Mouse (Mus musculus) gastrocnemius, adult 18-20 months (tissue): ENCODE measurements around the gene Ddc. TPM values are rescaled to one million over a fixed set of nuclear protein-coding genes. Genes with fewer than 3 reads are reported as not detected.

ENCODE experiments used
- DNase-seq: peaks from one replicate; pipeline ENCODE4 v3.0.0; 2021; ENCODE audit warnings: low spot score
- total RNA-seq, 2 experiments: library from RNA; stranded (reverse); gene quantifications; 2 replicates each; pipeline ENCODE4 v1.2.3; 2021

The Ddc gene
- total RNA-seq, 2 experiments from 2014 or later, result 0.66 to 0.71 TPM

DNA sequence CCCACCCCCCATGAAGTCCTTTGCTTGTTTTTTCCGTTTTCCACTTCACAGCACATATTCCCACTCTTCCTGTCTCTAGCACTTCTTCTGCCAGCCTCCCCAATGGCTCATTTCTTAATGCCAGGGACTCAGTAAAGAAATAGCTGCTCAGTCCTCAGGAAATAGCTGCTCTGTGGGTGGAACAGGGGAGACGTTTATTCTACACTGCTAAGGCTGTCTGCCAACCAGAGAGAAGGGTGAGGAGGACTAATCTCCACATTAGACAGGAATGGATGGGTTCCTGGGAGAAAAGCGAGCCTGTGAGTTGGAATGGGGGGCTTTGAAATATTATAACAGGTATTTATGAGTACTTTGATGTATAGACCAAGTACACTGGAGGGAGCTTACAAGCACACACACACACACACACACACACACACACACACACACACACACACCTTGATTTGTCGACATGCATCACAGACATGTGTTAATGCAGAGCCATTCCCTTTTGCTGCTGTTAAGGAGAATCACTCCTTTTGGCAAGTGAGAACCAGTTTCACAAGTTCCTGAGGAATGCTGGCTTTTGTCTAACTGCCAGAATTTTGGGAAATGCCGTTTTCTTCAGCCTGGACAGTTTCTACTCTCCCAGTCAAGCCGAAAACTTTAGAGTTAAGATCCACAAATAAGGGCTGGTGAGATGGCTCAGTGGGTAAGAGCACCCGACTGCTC, 9.9 kb upstream of the Ddc start:
- peak; percentile 56 for DNase-seq

DNA sequence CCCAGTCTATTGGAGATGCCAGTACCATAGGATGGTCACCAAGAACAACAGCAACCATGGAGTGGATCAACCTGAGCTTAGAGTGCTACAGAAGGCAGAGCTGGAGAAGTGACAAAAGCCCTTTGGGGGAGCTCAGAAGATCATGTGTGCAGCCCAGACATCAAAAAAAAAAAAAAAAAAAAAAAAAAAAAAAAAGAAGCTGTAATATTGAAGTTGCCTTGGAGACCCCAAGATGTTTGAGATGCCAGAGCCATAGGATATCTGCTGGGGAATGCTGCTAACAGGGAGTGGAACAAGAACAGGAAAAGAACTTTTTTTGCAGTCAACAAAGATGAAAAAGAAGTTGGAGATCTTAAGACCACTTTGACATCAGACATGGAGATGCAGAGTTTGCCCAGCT, 7.6 kb upstream of the Ddc start:
- no peak for DNase-seq

DNA sequence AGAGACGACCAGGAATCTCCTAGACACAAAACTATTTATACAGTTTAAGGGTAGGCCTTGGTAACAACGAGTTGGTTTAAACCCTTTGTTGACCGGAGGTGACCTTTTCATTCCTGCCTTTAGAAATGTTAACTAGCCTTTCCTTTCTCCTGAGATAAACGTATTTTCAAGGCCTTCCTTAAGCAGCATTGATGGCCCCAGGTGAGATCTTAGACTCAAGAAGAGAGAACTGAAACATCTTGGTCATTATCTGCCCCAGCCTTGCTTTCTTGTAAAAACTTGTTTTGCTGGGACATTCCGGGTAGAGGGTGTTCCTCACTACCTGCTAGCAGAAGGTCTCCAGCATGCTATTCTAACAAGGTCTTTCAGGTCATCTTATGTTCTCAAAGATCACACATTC, 7.1 kb upstream of the Ddc start:
- DNase-seq, result no peak

DNA sequence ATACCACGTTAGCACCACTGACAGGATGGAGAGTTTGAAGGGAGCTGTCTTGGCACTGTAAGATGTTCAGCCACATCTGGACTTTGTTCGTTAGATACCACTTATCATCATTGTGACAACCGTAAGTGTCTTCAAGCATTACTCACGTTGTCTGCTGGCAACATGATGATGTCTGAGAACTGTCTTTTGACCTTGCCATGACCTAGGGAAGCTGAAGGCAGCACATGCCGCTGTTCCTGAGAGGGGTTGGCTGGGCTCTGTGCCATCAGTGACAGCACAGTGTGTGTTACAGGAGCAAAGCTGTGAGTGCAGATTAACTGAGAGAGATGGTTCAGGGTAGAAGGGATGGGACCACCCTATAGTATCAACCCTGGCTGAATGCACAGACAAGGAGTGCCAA, 3.6 kb upstream of the Ddc start:
- no peak for DNase-seq

DNA sequence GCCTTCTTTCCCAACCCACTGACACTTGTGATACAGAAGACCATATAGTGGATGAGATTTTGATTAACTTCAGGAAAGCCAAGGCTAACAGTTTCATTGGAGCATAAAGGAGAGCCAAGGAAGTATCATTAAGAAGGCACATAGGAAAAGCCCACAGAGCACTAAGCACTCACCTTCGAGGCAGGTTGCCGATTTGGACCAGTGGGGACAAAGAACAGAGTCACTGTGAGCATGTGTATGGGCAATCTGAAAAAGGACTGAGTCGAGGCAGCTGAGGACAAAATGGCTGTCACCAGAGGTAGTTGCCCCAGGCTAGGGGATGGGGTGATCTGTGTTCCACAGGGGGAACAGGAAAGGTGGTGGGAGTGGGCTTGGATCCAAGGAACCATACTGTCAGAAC, 552 bp upstream of the Ddc start:
- no peak for DNase-seq

DNA sequence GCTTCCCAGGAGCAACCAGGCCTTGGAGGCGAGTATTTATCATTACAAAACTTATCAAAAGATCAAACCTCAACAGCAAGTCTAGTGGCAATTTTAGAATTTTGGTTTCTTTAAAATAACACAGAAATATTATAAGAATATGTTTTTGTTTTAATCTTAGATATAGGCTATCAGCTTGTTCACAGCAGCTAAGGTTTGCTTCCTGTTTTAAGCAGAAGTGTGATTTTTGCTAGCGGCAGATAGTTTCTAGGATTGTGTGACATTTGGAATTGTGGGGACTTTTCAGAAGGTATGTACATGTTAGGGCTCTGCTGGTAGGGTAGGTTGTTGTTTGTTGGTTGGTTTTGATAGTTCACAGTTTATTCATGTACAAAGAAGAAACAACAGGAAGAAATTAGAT, 2.5 kb downstream of the Ddc start:
- DNase-seq, result no peak

DNA sequence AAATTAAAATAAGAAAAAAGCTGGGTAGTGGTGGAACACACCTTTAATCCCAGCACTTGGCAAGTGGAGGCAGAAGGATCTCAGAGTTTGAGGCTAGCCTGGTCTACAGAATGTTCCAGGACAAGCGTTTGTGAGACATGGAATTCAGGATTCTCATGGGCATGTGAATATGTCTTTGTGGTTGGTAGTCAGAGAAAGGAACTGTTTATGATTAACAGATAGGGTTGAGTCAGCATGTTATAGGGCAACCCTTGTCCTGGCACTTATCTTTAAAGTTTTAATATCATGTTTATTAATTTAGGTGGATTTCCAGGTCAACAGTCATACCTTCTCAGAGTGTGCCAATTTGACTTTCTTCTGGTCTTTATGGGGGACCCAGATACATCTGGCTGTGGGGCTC, 4.2 kb downstream of the Ddc start:
- DNase-seq, result no peak

DNA sequence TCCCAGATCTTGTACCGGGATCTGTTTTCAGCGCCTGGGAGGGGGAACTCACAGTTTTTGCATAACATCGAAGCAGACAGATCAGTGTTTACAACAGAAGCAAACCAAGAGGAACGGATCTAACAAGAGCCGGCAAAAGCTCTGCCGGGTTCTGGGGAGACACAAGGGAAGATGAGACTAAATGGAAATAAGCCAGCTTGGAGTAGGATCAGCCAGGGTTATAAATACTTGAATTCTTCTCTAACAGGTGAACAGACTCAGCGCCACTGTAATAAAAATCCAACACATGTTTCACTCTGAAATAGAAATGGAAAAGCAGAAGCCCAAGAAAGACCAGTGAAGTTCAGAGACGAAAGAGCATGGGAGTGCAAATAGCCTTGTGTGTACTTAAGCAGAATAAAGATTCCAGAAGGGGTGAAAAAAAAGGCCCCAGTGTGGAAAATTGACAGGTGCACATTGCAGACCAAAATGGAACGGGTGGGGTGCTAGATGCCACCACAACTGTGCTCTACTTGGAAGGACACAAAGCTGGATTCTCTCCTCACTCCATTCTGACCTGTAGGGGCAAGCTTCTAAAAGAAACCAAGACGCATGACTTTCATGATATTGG, 4.8 kb downstream of the Ddc start:
- DNase-seq, result peak; percentile 68

DNA sequence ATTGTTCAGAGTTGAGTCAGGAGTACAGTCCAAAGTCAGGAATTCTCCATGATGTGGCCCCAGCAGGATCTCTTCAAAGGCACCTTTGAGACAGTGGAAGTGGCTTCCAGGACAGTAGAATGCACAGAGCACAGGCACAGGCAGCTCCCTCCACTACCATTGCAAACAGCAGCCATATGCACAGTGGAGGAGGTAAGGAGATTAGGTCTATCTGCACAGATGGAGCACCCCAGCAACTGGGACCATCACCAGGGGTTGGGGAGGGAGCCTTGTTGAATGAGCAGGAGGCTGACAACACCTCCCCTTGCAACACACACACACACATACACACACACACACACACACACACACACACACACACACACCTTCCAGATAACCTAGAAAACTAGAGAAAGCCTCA, 6.1 kb downstream of the Ddc start:
- DNase-seq, result no peak

DNA sequence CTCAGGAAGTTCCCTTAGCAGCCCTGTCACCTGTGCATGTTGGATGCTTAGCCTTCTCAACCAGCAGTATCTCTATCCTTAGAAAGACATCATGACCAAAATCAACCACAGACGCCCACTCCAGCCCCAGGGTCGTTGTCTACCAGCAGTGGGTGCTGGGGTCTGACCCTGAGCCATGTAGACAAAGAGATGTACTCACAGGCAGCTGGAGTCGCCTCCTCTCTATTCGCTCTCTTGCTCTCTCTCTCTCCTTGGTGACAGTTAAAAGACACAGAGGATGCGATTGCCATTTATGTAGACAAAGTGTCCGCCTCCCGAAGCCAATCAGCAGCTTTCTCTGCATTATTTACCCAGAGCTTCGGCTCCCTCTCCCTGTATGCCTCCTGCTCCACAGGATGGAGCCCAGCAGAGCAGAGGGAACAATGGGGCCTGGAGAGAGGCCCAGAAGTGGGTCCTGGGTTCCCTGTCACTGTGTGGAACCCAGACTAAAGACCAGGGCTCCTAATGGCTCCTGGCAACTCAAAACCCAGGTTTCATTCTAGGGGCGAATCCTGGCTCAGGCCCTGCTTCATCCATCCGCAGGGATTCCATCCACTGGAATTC, 7.7 kb downstream of the Ddc start:
- DNase-seq, result no peak

DNA sequence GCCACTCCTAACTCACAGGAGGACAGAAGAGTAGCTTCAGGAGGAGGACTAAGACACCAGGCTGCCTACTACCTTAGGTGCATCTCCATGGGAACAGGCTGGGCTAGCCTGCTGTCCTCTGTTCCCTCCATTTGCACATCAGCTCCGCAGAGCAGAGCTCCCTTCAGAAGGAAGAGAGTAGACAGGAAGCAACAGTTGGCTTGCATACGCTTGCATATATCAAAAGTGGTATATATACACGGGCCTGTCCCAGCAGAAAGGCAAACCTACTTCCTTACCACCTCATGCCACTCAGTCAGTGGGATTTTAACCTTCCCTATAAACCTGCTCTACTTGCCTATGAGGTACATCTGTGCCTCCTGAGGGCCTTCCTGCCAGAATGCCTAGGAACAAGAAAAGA, 9.2 kb downstream of the Ddc start:
- DNase-seq, result no peak

DNA sequence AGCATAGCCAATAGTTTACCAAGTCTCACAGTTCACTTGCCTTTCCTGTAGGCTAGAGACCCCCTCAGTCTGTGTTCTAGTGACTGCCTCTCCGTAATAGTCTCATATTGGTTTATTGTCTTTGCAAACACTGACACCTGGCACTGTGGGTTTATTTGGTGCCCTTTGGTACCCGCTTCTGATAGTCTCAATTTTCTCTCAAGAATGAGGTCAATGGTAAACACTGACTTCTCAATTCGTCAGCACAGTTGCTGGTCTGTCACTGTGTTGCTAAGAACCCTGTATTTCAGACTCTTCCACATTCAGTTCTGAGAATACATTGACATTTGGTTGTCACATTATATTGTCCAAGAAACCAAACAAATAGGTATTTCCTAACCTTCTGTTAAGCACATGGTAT, 9.9 kb downstream of the Ddc start:
- no peak for DNase-seq

DNA sequence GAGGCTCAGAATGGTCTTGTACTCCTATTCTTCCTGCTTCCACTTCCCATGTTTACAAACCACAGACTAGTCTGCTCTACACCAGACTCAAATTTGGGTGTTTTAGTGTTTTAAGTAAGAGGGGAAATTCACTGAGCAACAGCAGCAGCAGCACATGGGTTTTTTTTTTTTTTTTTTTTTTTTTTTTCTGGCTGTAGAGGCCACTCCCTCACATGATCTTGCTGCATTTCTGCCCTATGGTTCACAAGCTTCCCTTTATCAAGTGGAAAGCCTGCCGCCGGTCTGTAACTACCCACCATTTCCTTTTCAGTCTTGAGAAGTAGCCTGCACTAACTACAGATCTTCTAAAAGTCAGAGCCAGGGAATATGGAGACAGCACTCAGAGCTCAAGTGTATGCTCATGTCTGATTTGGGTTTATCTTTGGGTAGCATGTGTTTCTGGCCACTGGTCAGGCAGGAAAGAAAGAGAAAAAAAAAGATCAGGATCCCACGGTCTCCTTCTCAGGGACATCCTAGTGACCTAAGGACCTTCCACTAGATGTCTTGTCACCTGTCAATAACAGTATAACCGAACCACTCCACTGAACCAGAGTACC, 11.4 kb downstream of the Ddc start:
- no peak for DNase-seq

DNA sequence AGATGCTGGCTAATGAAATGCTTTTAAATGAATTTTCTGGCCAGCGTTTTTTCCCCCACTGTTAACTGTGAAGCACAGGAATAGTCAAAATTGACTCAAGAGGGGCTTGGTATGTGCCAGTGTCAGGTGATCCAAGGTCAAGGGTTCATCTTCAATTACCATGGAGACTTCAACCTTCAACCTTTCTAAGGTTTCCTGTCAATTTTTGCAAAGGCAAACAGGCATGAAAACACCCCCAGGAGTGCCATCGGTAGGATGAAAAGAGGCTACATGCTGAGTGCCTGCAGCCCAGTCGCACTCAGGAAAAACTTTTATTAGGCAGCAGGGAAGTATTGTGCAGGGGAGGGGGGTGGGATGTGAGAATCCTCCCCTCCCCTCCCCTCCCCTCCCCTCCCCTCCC, 12.0 kb downstream of the Ddc start:
- DNase-seq, result no peak

DNA sequence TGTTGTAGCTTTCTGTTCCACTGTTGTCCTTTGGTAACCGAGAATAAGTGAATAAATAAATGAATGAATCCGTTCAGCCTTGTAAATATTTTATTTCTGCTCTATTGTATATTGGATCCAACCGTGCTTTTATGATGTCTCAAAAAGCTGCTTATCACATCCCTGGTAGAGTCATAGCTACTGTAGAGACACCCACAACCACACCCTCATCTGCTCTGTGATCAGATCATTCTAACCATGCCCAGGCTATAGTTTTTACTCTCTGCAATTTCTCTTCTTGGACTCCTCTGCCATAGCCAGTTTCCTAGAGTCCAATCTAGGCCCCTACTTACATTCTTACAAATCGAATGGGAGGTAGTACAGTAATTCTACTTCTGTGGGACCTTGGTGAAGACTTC, 12.7 kb downstream of the Ddc start:
- DNase-seq, result no peak

DNA sequence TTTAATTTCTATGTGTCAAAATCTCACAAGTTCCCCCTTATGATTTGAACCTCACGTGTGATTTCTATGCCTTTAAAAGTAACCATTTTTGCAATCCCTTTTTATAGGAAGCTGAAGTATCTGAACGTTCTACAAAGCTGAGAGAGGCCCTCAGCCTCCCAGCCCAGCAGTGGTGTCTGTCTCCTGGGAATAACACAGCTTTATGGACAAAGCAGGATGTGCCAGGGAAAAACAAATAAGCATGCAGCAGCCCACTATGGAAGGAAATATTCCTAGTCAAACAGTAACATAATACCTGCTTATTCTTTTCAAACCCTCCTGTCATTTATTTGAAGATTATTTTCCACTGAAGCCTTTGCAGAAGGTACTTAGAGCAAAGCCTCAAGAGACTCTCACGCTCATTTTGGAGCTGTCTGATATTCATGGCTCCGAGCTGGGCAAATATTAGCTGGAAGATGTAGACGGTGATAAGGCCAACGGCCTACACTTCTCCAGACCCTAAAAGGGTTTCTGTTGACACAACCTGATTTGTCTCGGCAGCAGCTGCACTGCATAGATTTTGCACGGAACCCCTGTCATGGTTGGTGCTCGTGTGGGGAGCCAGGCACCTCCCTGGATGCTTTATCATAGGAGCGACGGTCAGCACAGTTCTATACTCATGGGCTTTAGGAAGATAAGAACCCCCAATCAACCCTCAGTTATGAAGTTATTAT, 13.3 kb downstream of the Ddc start:
- no peak for DNase-seq

DNA sequence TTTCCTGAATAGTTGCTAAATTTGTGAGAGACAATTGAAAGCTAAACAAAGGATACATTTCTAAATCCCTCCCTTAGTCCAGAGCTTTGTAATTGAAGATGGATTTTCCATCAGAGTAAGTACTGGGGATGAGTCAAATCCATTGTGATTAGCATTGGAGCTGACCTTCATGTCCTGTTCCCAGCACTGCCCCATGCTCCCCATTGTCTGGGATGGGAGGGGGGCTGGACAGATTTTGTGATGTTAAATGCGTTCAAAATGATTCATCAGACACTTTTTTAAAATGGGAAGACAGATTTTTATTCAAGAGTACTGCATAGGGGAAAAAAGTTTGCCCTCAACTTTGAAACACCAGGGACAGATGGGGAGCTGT, 16.2 kb downstream of the Ddc start:
- no peak for DNase-seq

DNA sequence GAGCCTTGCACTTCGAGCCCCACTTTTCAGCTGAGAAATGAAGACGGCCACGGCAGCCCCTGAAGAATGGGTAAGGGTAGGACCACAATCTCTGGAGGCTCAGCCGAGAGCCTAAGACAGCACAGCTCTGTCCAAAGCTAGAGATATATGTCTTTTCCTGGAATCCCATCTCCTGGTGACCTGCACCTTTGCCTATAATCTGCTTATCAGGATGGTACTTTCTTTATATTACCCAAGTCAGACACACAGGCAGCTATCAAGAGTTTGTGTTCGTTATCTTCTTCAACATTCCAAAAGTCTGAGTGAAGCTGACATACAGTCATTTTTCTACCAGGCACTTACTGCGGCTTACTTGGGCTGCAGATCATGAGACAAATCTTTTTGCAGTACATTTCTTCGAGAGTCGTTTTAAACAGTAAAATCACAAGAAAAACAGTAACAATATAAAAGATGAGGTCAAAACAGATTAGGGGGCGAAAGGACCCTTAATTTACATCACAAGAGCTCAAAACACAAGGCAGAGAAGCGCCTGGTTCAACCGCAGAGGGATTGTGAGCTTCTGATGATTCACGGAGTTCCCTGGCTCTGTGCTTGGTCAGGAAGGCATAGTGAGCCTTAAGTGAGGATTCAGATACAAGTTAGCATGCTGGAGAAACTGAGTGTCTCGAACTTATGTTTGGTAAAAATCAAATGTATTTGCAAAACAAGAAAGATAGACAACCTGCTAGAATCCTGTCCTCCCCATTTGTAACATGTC, 16.7 kb downstream of the Ddc start:
- no peak for DNase-seq

DNA sequence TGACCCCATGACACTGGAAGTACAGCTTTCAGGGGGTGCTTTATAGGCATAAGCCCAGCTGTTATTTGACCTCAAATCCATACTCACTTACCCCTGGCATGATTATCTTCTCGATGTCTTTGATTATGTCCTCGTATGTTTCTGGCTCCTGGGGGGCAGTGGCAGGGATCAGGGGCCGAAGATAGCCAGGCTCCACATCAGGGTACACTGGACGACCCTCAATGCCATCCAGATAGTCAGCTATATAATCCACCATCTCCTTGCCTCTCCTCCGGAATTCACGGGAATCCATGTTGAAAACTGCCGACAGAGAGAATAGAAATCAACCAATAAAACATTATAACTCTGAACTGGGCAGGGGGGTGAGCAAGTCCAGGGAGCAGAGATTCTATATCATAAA, 17.6 kb downstream of the Ddc start:
- DNase-seq, result no peak

DNA sequence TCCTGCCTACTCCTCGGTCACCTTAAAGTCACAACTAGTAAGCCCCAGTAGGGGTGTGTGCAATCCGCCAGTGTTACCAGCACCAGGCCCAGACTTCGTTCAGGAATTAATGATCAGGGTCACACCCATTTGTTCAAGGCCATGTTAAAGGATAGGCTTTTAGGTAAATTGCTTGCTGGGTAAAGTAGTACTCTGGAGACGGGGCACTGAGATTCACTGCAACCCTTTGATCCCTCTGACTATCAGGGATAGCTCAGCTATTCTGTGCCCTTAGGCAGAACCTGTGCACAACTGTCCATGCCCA, 18.3 kb downstream of the Ddc start:
- DNase-seq, result no peak

DNA sequence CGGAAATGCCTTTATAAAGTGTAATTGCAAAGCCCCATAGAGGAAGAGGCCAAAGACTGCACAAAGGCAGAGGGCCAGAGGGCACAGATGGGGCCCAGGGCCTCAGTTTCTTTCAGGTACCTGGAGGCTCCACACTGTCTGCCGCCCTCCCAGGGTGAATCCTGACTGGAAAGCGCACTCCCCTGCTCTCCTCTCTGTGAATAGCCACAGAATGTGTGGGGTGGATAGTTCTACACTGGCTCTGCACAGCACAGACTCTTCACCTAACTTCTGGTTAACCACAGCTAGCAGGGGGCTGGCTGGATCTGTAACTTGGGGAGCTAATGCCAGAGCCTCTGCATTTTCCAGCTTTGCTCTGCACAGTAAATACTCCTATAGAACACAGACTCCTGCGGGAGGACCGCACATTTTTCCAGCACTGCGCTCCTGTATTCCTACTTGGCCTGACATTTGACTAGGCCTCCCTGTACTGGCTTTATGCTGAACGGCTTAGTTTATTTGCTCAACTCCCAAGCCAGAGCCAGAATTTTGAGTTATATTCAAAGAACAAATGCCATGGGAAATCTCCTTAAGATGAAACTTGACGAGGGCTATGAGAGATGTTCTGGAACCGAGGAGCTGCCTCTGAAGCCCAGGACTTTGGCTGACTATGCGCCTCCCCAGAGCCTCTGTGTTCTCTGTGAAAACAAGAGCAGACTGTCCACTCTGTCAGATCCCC, 18.8 kb downstream of the Ddc start:
- peak; percentile 48 for DNase-seq
